Mouse (Mus musculus) G1E (cell line): Measurements from ENCODE around the gene Tmem74b.

Source experiments
- CTCF ChIP-seq: IDR thresholded peaks from 2 replicates; pipeline ENCODE4 v1.5.1; 2012; ENCODE audit warnings: low read depth, low read length, inconsistent platforms, mixed read lengths
- GATA1 ChIP-seq: IDR thresholded peaks from 2 replicates; pipeline ENCODE4 v1.6.1; 2012; ENCODE audit warnings: borderline replicate concordance, low read length, inconsistent platforms, mixed read lengths
- POLR2AphosphoS5 ChIP-seq: IDR thresholded peaks from 2 replicates; pipeline ENCODE4 v1.6.1; 2012; ENCODE audit warnings: low read depth, low read length, inconsistent platforms; ENCODE audit not compliant: insufficient replicate concordance

DNA sequence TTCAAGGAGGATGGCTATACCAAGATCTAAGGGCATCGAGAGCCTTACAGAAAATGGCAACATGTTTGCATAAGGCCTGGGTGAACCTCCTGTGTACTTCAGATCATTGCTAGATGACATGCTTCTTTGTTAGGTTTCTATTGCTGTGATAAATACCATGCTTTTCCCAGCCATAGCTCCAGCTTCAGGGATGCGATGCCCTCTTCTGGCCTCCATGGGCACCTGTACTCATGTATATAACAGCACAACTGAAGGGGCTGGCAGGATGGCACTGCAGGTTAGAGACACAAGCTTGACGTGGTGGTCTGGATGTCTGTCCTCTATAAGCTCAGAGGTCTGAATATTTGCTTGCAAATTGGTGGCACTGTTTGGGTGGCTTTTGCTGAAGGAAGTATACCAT, 19.5 kb upstream of the Tmem74b start:
- TF ChIP-seq CTCF (no peak), GATA1 (no peak), POLR2AphosphoS5 (no peak)
